Mouse (Mus musculus): Measurements from ENCODE around the gene Igfbp7.
A peak's percentile ranks its signal among the peaks of the same experiment; 100 is the strongest.

The Igfbp7 gene

GRCm38 (mm10) chr5:77355307-77356265 is 52.3 kb downstream of the Igfbp7 start:
- no peak for DNase-seq (ENCODE audit: extremely low spot score, low read depth, low spot score)

DNA sequence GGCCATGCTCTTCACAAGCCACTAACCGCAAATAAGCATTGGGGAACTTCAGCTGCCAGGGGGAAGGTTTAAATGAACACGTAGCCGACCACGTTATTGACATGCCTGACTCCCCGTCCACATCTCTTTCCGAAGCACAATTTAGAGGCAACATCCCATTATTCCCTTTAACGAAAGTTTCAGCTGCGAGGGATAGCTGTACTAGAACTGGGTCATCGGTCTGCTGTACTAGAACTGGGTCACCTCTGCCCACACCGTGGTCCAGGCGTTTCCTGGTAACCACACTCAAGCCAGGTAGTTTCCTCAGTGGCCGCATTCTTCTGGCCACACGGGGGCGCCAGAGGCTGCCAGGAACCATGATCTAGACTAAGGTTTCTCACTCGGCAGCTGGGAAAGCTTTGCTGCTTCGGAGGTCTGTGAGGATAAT is 53.5 kb downstream of the Igfbp7 start:
- DNase-seq (ENCODE audit: extremely low spot score, low read depth, low spot score) = peak; percentile 82

- no peak for DNase-seq (ENCODE audit: extremely low spot score, low read depth, low spot score)
These were observed 56.1 kb downstream of the Igfbp7 start for GRCm38 (mm10) chr5:77351691-77352090.

- DNase-seq (ENCODE audit: extremely low spot score, low read depth, low spot score) = no peak
These were observed 57.7 kb downstream of the Igfbp7 start for GRCm38 (mm10) chr5:77349971-77350658.

GRCm38 (mm10) chr5:77348901-77349300 is 58.9 kb downstream of the Igfbp7 start:
- DNase-seq (ENCODE audit: extremely low spot score, low read depth, low spot score) = no peak

GRCm38 (mm10) chr5:77340033-77340432 is 67.8 kb downstream of the Igfbp7 start:
- no peak for DNase-seq (ENCODE audit: extremely low spot score, low read depth, low spot score)

DNA sequence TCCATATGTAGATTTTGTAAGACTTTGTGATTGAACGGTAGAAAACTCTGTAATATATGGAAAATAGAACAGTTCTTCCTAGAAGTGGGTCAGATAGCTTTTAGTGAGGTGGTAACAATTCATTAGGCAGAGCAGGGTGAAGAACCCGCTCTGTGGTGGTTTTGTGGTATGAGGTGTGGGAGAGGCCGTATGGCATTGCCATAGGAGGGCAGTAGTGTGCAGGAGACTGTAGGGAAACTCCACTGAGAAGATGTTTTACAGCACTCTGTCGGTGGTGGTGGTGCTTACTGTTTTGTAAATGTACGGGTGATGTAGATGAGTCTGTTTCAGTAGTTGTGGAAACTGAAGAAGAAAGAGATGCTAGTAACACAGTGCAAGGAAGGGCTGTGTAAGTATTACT is 77.7 kb downstream of the Igfbp7 start:
- no peak for DNase-seq (ENCODE audit: extremely low spot score, low read depth, low spot score)

GRCm38 (mm10) chr5:77324936-77325335 is 82.9 kb downstream of the Igfbp7 start:
- DNase-seq (ENCODE audit: extremely low spot score, low read depth, low spot score) = no peak

GRCm38 (mm10) chr5:77314986-77315385 is 92.9 kb downstream of the Igfbp7 start:
- no peak for DNase-seq (ENCODE audit: extremely low spot score, low read depth, low spot score)

DNA sequence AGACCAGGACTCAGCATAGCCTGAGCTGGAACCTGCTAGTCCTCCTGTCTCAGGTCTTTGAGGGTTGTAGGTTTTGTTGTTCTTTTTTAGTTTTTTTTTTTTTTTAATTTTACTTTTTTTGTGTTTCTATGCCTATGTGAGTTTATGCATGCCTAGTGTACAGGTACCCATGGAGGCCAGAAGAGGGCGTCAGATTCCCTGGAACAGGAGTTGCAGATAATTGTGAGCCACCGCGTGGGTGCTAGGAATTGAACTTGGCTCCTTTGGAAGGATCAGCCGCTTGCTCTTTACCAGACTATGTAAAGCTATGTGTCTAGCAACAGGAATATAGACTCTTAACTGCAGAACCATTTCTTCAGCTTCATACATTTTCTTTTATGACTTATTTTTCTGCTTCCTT is 93.6 kb downstream of the Igfbp7 start:
- DNase-seq (ENCODE audit: extremely low spot score, low read depth, low spot score) = no peak

GRCm38 (mm10) chr5:77309924-77310772 is 97.7 kb downstream of the Igfbp7 start, which contains the start of the genes Noa1 and Polr2b:
TSS of gene Noa1 (minus strand) at chr5:77310084.
TSS of gene Polr2b (plus strand) at chr5:77310147.
- DNase-seq (ENCODE audit: extremely low spot score, low read depth, low spot score) = peak; percentile 99

DNA sequence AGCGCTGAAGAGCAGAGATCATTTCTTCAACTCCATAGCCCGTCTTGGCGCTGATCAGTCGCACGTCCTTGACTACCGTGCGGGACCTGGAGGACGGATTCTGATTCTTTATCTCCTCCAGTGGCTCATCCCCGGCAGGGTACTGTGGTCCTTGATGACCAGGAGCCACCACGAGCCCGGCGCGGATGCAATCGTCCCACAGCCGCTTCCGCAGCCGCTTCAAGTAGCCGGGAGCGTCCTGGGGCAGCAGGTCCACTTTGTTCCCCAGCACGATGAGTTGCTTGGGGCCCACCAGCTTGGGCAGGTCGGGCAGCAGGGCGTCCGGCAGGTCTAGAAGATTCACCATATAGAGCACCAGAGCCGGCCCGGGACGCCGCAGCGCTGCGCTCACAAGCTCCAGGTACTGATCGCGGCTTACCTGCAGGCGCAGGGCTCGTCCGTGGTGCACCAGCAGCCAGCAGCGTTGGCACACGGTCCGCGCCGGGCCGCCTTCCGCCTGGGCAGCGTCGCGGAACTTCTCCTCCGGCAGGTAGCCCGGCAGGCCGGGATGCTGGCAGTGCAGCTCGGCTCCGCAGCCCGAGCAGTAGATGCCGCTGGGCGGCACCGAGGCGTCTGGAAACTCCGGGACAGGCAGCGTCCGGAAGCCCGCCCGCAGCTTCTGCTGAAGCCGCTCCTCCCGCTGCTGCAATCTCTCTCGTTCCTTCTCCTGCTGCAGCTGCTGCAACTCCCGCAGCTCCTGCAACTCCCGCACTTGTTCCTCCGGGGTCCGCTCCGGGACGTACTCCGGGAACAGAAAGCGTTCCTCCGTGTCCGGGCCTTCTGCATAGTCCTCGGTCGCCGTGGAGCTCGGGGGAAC is 98.6 kb downstream of the Igfbp7 start:
- no peak for DNase-seq (ENCODE audit: extremely low spot score, low read depth, low spot score)

- DNase-seq (ENCODE audit: extremely low spot score, low read depth, low spot score) = no peak
These were observed 99.9 kb downstream of the Igfbp7 start for GRCm38 (mm10) chr5:77307821-77308553.

DNA sequence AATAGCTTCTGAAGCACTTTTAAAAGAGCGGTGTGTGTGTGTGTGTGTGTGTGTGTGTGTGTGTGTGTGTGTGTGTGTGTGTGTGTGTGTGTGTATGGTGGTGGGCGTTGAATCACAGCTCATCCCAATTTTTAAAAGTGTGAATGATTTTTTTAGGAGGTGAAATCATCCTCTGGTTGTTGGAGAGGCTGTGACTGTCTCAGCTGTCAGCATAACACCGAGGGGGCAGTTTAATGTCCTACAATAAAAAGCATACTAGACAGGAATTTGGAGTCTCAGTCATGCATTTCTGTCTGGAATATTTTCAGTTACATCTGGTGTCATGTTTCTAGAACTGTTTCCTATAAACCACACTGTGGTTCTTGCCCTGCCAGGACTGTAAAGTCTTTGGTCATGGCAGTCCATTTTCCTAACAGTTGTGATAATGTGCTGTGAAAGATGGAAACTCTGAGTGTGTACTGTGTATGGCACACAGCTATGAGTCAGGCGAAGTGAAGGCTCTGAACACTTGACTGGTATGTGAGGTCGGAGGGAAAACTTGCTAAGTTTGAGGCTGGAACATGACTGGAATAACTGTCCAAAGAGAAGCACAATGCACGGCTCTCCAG is 106.4 kb downstream of the Igfbp7 start:
- no peak for DNase-seq (ENCODE audit: extremely low spot score, low read depth, low spot score)

DNA sequence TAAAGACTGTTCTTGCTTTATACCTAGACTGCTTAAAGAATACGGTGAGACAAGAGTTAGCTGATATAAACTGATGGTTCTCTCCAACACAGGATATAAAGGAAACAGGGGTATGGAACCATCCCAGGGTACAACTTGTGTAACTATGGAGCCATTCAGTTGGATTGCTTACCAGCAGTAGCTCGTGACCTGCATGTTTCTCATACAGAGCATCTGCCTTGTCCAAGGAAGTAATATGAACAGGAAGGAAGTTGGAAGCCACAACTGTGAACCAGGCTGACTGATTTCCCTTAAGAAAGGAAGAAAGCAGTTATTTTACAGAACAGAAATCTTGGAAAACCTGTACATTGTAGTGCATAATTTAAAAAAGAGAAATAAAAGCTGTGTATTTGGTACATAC is 108.4 kb downstream of the Igfbp7 start:
- no peak for DNase-seq (ENCODE audit: extremely low spot score, low read depth, low spot score)
